Mouse (Mus musculus): ENCODE measurements around the gene Ncor2. TPM values are rescaled to one million over a fixed set of nuclear protein-coding genes. Genes with fewer than 3 reads are reported as not detected.

The Ncor2 gene
- total and polyA plus RNA-seq, 3 experiments: 5.0 to 46.8 TPM; not detected in 1

- H3K9ac ChIP-seq (ENCODE audit: control insufficient read depth, low read depth, low read length, poor library complexity, severe bottlenecking): no peak overlapping the region
- no peak overlapping the region for H3K4me3 ChIP-seq (ENCODE audit: control insufficient read depth in 1 of 2, insufficient read depth in 1 of 2, low read depth in 2 of 2, low read length in 2 of 2)
- H3K4me1 ChIP-seq (ENCODE audit: control insufficient read depth in 1 of 2, insufficient read depth in 2 of 2, low read length in 2 of 2): no peaks in the 10 kb centered on the region
- no peaks in the 10 kb centered on the region for H3K79me2 ChIP-seq (ENCODE audit: control insufficient read depth, insufficient read depth, low read length, poor library complexity)
- no peaks in the 10 kb centered on the region for H3K9me3 ChIP-seq (replicated peaks; ENCODE audit: insufficient read depth, low read length)
- no peaks in the 10 kb centered on the region for H3K27me3 ChIP-seq (ENCODE audit: control insufficient read depth in 1 of 2, insufficient read depth in 2 of 2, low read length in 2 of 2)
- H3K36me3 ChIP-seq (ENCODE audit: control insufficient read depth in 1 of 2, insufficient read depth in 2 of 2, low read length in 2 of 2): no peaks in the 10 kb centered on the region; a peak in 1 of 4 replicates
- no peak overlapping the region for H3K27ac ChIP-seq (ENCODE audit: control insufficient read depth, low read depth, low read length)
- no peak for TF ChIP-seq USF2 (IDR thresholded peaks at IDR 0.05; ENCODE audit: borderline replicate concordance in 1 of 2, insufficient read depth in 1 of 2, low read depth in 1 of 2, low read length in 2 of 2)
- no peak for TF ChIP-seq POLR2AphosphoS5 (IDR thresholded peaks at IDR 0.05; ENCODE audit: borderline replicate concordance, low read depth, low read length)
- no peak for TF ChIP-seq TCF12 (IDR thresholded peaks at IDR 0.05; ENCODE audit: low read depth, low read length)
- no peak for TF ChIP-seq SIN3A (IDR thresholded peaks at IDR 0.05; ENCODE audit: low read length)
- no peak for TF ChIP-seq JUND (IDR thresholded peaks at IDR 0.05; ENCODE audit: low read depth, low read length)
- no peak for TF ChIP-seq MAFK (IDR thresholded peaks at IDR 0.05; ENCODE audit: borderline replicate concordance, low read depth, low read length)
- DNase-seq (ENCODE audit: low read depth, low spot score): no peak
Measured at GRCm38 (mm10) chr5:125052237-125052602, 126.8 kb downstream of the Ncor2 start.

GRCm38 (mm10) chr5:125049481-125049880 is 129.5 kb downstream of the Ncor2 start:
- Histone ChIP-seq H3K9ac (ENCODE audit: control insufficient read depth, low read depth, low read length, poor library complexity, severe bottlenecking) (no peak overlapping the region), H3K79me2 (ENCODE audit: control insufficient read depth, insufficient read depth, low read length, poor library complexity) (no peaks in the 10 kb centered on the region), H3K4me3 (ENCODE audit: control insufficient read depth in 1 of 2, insufficient read depth in 1 of 2, low read depth in 2 of 2, low read length in 2 of 2) (no peak overlapping the region), H3K36me3 (ENCODE audit: control insufficient read depth in 1 of 2, insufficient read depth in 2 of 2, low read length in 2 of 2) (no peaks in the 10 kb centered on the region; a peak in 1 of 4 replicates), H3K27me3 (ENCODE audit: control insufficient read depth in 1 of 2, insufficient read depth in 2 of 2, low read length in 2 of 2) (no peaks in the 10 kb centered on the region), H3K9me3 (replicated peaks; ENCODE audit: insufficient read depth, low read length) (no peaks in the 10 kb centered on the region), H3K4me1 (ENCODE audit: control insufficient read depth in 1 of 2, insufficient read depth in 2 of 2, low read length in 2 of 2) (no peaks in the 10 kb centered on the region), H3K27ac (ENCODE audit: control insufficient read depth, low read depth, low read length) (no peak overlapping the region)
- no peak for DNase-seq (ENCODE audit: low read depth, low spot score)
- no peak for TF ChIP-seq KAT2A (conservative IDR thresholded peaks at IDR 0.05; ENCODE audit: low read depth, low read length)
- no peak for TF ChIP-seq MAFK (IDR thresholded peaks at IDR 0.05; ENCODE audit: borderline replicate concordance, low read depth, low read length)
- TF ChIP-seq BHLHE40 (IDR thresholded peaks at IDR 0.05; ENCODE audit: borderline replicate concordance, low read depth, low read length): no peak
- no peak for TF ChIP-seq GATA1 (IDR thresholded peaks at IDR 0.05; ENCODE audit: low read depth, low read length)
- TF ChIP-seq USF2 (IDR thresholded peaks at IDR 0.05; ENCODE audit: borderline replicate concordance in 1 of 2, insufficient read depth in 1 of 2, low read depth in 1 of 2, low read length in 2 of 2): no peak
- no peak for TF ChIP-seq RCOR1 (IDR thresholded peaks at IDR 0.05; ENCODE audit: low read depth, low read length)
- TF ChIP-seq ZMIZ1 (IDR thresholded peaks at IDR 0.05; ENCODE audit: low read depth, low read length): no peak
- no peak for TF ChIP-seq RAD21 (IDR thresholded peaks at IDR 0.05; ENCODE audit: low read depth, low read length)
- no peak for TF ChIP-seq GABPA (IDR thresholded peaks at IDR 0.05; ENCODE audit: low read depth, low read length)
- no peak for TF ChIP-seq TAL1 (IDR thresholded peaks at IDR 0.05; ENCODE audit: low read length)
- TF ChIP-seq POLR2AphosphoS5 (IDR thresholded peaks at IDR 0.05; ENCODE audit: borderline replicate concordance, low read depth, low read length): no peak
- no peak for TF ChIP-seq MEF2A (IDR thresholded peaks at IDR 0.05; ENCODE audit: extremely low read depth, insufficient replicate concordance, low read depth, low read length, poor library complexity, severe bottlenecking)
- no peak for TF ChIP-seq POLR2A (IDR thresholded peaks at IDR 0.05; ENCODE audit: control insufficient read depth in 1 of 2, insufficient read depth in 1 of 2, low read depth in 1 of 2, low read length in 2 of 2, poor library complexity in 1 of 2)
- TF ChIP-seq SIN3A (IDR thresholded peaks at IDR 0.05; ENCODE audit: low read length): no peak
- TF ChIP-seq HCFC1 (IDR thresholded peaks at IDR 0.05; ENCODE audit: low read depth, low read length): no peak
- no peak for TF ChIP-seq CTCF (IDR thresholded peaks at IDR 0.05 in 2 of 3, conservative IDR thresholded peaks at IDR 0.05 in 1 of 3; ENCODE audit: control insufficient read depth in 1 of 3, insufficient read depth in 1 of 3, low read depth in 2 of 3, low read length in 3 of 3, poor library complexity in 1 of 3, severe bottlenecking in 1 of 3)
- TF ChIP-seq JUND (IDR thresholded peaks at IDR 0.05; ENCODE audit: low read depth, low read length): no peak
- TF ChIP-seq POLR2AphosphoS2 (IDR thresholded peaks at IDR 0.05; ENCODE audit: low read length): no peak
- no peak for TF ChIP-seq MAX (IDR thresholded peaks at IDR 0.05; ENCODE audit: low read length)
